Mouse (Mus musculus): ENCODE data around the gene Pth2. TPM values are rescaled to one million over a fixed set of nuclear protein-coding genes. Genes with fewer than 3 reads are reported as not detected.

Gene Pth2
- polyA plus RNA-seq, 1 experiment, result not detected

DNA sequence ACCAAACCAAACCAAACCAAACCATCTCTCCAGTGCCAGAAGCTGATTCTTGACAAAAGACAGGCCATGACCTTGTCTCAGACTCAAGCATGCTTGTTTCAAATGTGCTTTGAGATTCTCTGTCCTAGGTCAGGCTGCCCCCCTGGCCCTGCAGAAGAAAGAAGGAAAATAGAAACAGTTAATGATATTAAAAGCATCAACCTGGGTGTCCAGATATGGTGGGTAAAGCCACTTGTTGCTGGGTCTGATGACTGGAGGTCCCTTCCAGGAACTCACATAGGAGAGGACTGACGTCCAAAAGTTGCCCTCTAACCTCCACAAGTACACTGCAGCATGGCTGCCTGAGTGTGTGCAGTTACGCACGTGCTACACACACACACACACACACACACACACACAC lies 19.9 kb upstream of the Pth2 start:
- no peak overlapping the region for H3ac ChIP-seq (ENCODE audit: control insufficient read depth, insufficient read length)
- no peak overlapping the region for H3K4me2 ChIP-seq (ENCODE audit: low read depth)
- H3K36me3 ChIP-seq (ENCODE audit: control insufficient read depth, insufficient read depth), result no peaks in the 10 kb centered on the region
- no peak for TF ChIP-seq MYOG (IDR thresholded peaks at IDR 0.05; ENCODE audit: control insufficient read depth in 1 of 3, insufficient read depth in 1 of 3, insufficient read length in 2 of 3, low read depth in 2 of 3)
- TF ChIP-seq POLR2AphosphoS2 (IDR thresholded peaks at IDR 0.05; ENCODE audit: insufficient read length, low read depth), result no peak
- no peak for TF ChIP-seq USF1 (IDR thresholded peaks at IDR 0.05; ENCODE audit: low read depth)
- no peak for TF ChIP-seq MAX (IDR thresholded peaks at IDR 0.05; ENCODE audit: low read depth)
- no peak for TF ChIP-seq POLR2A (IDR thresholded peaks at IDR 0.05; ENCODE audit: insufficient read length, low read depth)
- no peak for TF ChIP-seq CEBPB (IDR thresholded peaks at IDR 0.05; ENCODE audit: insufficient read depth, poor library complexity, severe bottlenecking)
- TF ChIP-seq REST (IDR thresholded peaks at IDR 0.05; ENCODE audit: insufficient read depth, insufficient read length), result no peak
- TF ChIP-seq MYOD1 (IDR thresholded peaks at IDR 0.05; ENCODE audit: control insufficient read depth in 1 of 3, insufficient read length in 2 of 3, low read depth in 2 of 3), result no peak
- TF ChIP-seq TCF3 (IDR thresholded peaks at IDR 0.05; ENCODE audit: insufficient read length, low read depth), result no peak
- no peak for TF ChIP-seq TCF12 (IDR thresholded peaks at IDR 0.05; ENCODE audit: insufficient read depth, poor library complexity, severe bottlenecking)
- no peak for TF ChIP-seq E2F4 (IDR thresholded peaks at IDR 0.05; ENCODE audit: insufficient read depth)
- no peak for TF ChIP-seq SRF (IDR thresholded peaks at IDR 0.05; ENCODE audit: control insufficient read depth, insufficient read length, low read depth)
- H3K4me3 ChIP-seq, result no peak overlapping the region
- H3K27me3 ChIP-seq (ENCODE audit: control insufficient read depth, insufficient read depth, insufficient read length), result peaks cover 25% of the 10 kb centered on the region
- H3K79me2 ChIP-seq (ENCODE audit: control insufficient read depth, insufficient read depth), result no peaks in the 10 kb centered on the region

DNA sequence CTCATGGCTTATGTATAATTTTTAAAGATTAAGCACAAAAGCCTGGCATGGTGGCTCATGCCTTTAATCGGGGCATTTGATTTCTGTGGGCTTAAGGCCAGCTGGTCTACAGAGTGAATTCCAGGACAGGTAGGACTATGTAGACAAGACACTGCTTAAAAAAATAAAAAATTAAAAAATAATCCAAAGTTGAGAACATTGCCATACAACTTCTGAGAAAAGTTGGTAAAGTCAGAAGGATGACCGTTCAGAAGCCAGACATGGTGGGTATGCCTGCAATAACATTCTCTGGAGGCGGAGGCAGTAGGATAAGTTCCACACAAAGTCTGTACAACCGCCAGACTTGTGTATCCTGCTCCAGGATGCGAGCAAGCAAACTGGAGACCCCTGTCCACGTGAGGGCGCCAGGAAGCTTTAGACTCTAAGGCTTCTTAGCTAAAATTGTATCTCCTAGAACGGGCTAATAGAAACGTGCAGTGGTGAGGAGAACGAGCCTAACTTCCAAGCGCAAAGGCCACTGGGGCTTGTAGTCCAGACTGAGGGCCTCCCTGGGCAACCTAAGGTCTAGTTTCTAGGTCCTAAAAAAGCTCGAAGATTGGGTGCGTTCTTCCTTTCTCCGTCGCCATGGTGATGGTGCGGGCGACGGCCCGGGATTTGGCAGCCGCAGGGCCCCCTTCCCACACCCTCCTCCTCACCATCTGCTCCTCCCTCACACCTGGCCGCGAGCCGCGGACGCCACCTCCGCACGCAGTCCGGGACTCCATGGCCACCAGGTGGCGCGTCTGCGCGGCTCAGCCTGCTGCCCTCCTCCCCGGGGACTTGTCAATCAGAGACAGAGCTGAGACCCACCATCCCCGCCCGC lies 19.0 kb upstream of the Pth2 start:
- Histone ChIP-seq H3K27me3 (ENCODE audit: control insufficient read depth, insufficient read depth, insufficient read length) (peaks cover 33% of the 10 kb centered on the region), H3ac (ENCODE audit: control insufficient read depth, insufficient read length) (no peak overlapping the region), H3K79me2 (ENCODE audit: control insufficient read depth, insufficient read depth) (no peaks in the 10 kb centered on the region), H3K36me3 (ENCODE audit: control insufficient read depth, insufficient read depth) (no peaks in the 10 kb centered on the region), H3K4me3 (no peak overlapping the region), H3K4me2 (ENCODE audit: low read depth) (peak overlapping the region; percentile 70)
- no peak for TF ChIP-seq POLR2A (IDR thresholded peaks at IDR 0.05; ENCODE audit: insufficient read length, low read depth)
- TF ChIP-seq MYOD1 (IDR thresholded peaks at IDR 0.05; ENCODE audit: control insufficient read depth in 1 of 3, insufficient read length in 2 of 3, low read depth in 2 of 3), result peak in 2 of 3 experiments; percentile 46 to 75
- no peak for TF ChIP-seq TCF3 (IDR thresholded peaks at IDR 0.05; ENCODE audit: insufficient read length, low read depth)
- no peak for TF ChIP-seq CEBPB (IDR thresholded peaks at IDR 0.05; ENCODE audit: insufficient read depth, poor library complexity, severe bottlenecking)
- no peak for TF ChIP-seq MAX (IDR thresholded peaks at IDR 0.05; ENCODE audit: low read depth)
- TF ChIP-seq REST (IDR thresholded peaks at IDR 0.05; ENCODE audit: insufficient read depth, insufficient read length), result no peak
- no peak for TF ChIP-seq POLR2AphosphoS2 (IDR thresholded peaks at IDR 0.05; ENCODE audit: insufficient read length, low read depth)
- TF ChIP-seq MYOG (IDR thresholded peaks at IDR 0.05; ENCODE audit: control insufficient read depth in 1 of 3, insufficient read depth in 1 of 3, insufficient read length in 2 of 3, low read depth in 2 of 3), result peak in 2 of 3 experiments; percentile 62 to 68
- TF ChIP-seq USF1 (IDR thresholded peaks at IDR 0.05; ENCODE audit: low read depth), result no peak

DNA sequence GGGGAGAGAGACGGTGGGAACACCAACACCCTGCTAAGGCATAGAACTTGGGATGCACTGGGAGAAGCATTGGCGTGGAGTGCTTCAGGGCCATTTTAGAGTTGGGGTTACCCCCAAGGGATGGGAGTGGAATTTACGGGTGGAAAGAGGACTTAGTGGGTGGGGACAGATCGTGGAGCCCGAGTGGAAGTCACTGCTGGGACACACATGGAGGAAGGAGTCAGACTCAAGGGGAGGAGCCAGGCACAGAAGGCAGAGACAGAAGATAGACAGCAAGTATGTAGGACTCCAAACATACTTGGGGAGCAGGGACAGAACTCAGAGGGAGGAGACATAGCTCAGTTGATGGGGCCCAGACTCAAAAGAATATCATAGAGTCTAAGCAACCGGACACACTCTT lies 18.2 kb upstream of the Pth2 start:
- H3K79me2 ChIP-seq (ENCODE audit: control insufficient read depth, insufficient read depth), result no peaks in the 10 kb centered on the region

DNA sequence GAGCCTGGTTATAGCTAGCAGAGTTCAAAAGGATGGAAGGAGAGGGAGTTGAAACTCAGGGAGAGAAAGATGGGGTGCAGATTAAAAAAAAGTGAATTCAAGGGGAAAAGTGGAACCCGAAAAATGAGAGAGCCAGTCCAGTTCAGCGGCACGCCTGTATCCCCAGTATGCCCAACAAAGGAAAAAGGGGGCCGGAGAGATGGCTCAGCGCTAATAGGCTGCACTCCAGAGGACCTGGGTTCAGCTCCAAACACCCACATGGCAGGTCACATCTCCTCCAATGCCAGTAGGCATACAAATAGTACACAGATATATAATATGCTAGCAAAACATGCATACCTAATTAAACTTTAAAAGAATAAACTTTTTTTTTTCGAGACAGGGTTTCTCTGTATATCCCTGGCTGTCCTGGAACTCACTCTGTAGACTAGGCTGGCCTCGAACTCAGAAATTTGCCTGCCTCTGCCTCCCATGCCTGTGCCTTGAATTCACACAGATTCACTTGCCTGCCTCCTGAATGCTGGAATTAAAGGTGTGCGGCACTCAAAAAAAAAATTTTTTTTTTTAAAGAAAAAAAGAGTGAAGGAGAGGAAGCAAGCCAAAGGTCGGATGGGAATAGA lies 17.7 kb upstream of the Pth2 start:
- TF ChIP-seq MYOG (IDR thresholded peaks at IDR 0.05; ENCODE audit: control insufficient read depth in 1 of 3, insufficient read depth in 1 of 3, insufficient read length in 2 of 3, low read depth in 2 of 3), result no peak
- TF ChIP-seq TCF3 (IDR thresholded peaks at IDR 0.05; ENCODE audit: insufficient read length, low read depth), result no peak
- no peak for TF ChIP-seq POLR2A (IDR thresholded peaks at IDR 0.05; ENCODE audit: insufficient read length, low read depth)
- no peak for TF ChIP-seq MYOD1 (IDR thresholded peaks at IDR 0.05; ENCODE audit: control insufficient read depth in 1 of 3, insufficient read length in 2 of 3, low read depth in 2 of 3)
- no peak for TF ChIP-seq USF1 (IDR thresholded peaks at IDR 0.05; ENCODE audit: low read depth)
- TF ChIP-seq MAX (IDR thresholded peaks at IDR 0.05; ENCODE audit: low read depth), result no peak
- TF ChIP-seq SRF (IDR thresholded peaks at IDR 0.05; ENCODE audit: control insufficient read depth, insufficient read length, low read depth), result no peak
- TF ChIP-seq REST (IDR thresholded peaks at IDR 0.05; ENCODE audit: insufficient read depth, insufficient read length), result no peak
- no peak for TF ChIP-seq E2F4 (IDR thresholded peaks at IDR 0.05; ENCODE audit: insufficient read depth)
- no peak for TF ChIP-seq CEBPB (IDR thresholded peaks at IDR 0.05; ENCODE audit: insufficient read depth, poor library complexity, severe bottlenecking)
- no peak for TF ChIP-seq TCF12 (IDR thresholded peaks at IDR 0.05; ENCODE audit: insufficient read depth, poor library complexity, severe bottlenecking)
- no peak for TF ChIP-seq POLR2AphosphoS2 (IDR thresholded peaks at IDR 0.05; ENCODE audit: insufficient read length, low read depth)

More for the DNA sequence above, 18.2 kb upstream of the Pth2 start:
- TF ChIP-seq TCF12 (IDR thresholded peaks at IDR 0.05; ENCODE audit: insufficient read depth, poor library complexity, severe bottlenecking), result no peak
- no peak for TF ChIP-seq CEBPB (IDR thresholded peaks at IDR 0.05; ENCODE audit: insufficient read depth, poor library complexity, severe bottlenecking)
- no peak for TF ChIP-seq REST (IDR thresholded peaks at IDR 0.05; ENCODE audit: insufficient read depth, insufficient read length)
- no peak for TF ChIP-seq MYOD1 (IDR thresholded peaks at IDR 0.05; ENCODE audit: control insufficient read depth in 1 of 3, insufficient read length in 2 of 3, low read depth in 2 of 3)
- TF ChIP-seq MAX (IDR thresholded peaks at IDR 0.05; ENCODE audit: low read depth), result no peak
- TF ChIP-seq POLR2A (IDR thresholded peaks at IDR 0.05; ENCODE audit: insufficient read length, low read depth), result no peak
- no peak for TF ChIP-seq TCF3 (IDR thresholded peaks at IDR 0.05; ENCODE audit: insufficient read length, low read depth)
- no peak for TF ChIP-seq SRF (IDR thresholded peaks at IDR 0.05; ENCODE audit: control insufficient read depth, insufficient read length, low read depth)
- no peak for TF ChIP-seq MYOG (IDR thresholded peaks at IDR 0.05; ENCODE audit: control insufficient read depth in 1 of 3, insufficient read depth in 1 of 3, insufficient read length in 2 of 3, low read depth in 2 of 3)
- no peak for TF ChIP-seq E2F4 (IDR thresholded peaks at IDR 0.05; ENCODE audit: insufficient read depth)
- TF ChIP-seq USF1 (IDR thresholded peaks at IDR 0.05; ENCODE audit: low read depth), result no peak
- no peak for TF ChIP-seq POLR2AphosphoS2 (IDR thresholded peaks at IDR 0.05; ENCODE audit: insufficient read length, low read depth)
- Histone ChIP-seq H3ac (ENCODE audit: control insufficient read depth, insufficient read length) (no peak overlapping the region), H3K4me2 (ENCODE audit: low read depth) (peak overlapping the region; percentile 70), H3K36me3 (ENCODE audit: control insufficient read depth, insufficient read depth) (no peaks in the 10 kb centered on the region), H3K4me3 (no peak overlapping the region), H3K27me3 (ENCODE audit: control insufficient read depth, insufficient read depth, insufficient read length) (peaks cover 40% of the 10 kb centered on the region)

More for the DNA sequence above, 17.7 kb upstream of the Pth2 start:
- Histone ChIP-seq H3K4me3 (no peak overlapping the region), H3K27me3 (ENCODE audit: control insufficient read depth, insufficient read depth, insufficient read length) (peaks cover 46% of the 10 kb centered on the region), H3ac (ENCODE audit: control insufficient read depth, insufficient read length) (no peak overlapping the region), H3K79me2 (ENCODE audit: control insufficient read depth, insufficient read depth) (no peaks in the 10 kb centered on the region), H3K4me2 (ENCODE audit: low read depth) (no peak overlapping the region), H3K36me3 (ENCODE audit: control insufficient read depth, insufficient read depth) (no peaks in the 10 kb centered on the region)

Data from myocyte (in vitro differentiated cells).